Mouse (Mus musculus) spleen, adult 2 months (tissue): ENCODE measurements around the gene Mical2.

Experiments
- CTCF ChIP-seq: fragments of 200-500 bp; IDR thresholded peaks from 2 replicates; pipeline ENCODE4 v1.5.1; 2011; ENCODE audit warnings: mild to moderate bottlenecking, inconsistent platforms; ENCODE audit not compliant: insufficient read depth, insufficient read length, insufficient replicate concordance; ENCODE audit errors: extremely low read depth
- POLR2A ChIP-seq: fragments of 200-500 bp; IDR thresholded peaks from 2 replicates; pipeline ENCODE4 v1.6.1; 2011; ENCODE audit warnings: low read depth, low read length, inconsistent platforms

- no peak for TF ChIP-seq CTCF
- TF ChIP-seq POLR2A = no peak
These were observed 47.0 kb downstream of the Mical2 start for GRCm38 (mm10) chr7:112272692-112273091.
